Mouse (Mus musculus) granulocyte monocyte progenitor cell, adult 5-6 weeks (primary cell): Measurements from ENCODE around the gene Gm45062. TPM values are rescaled to one million over a fixed set of nuclear protein-coding genes. Genes with fewer than 3 reads are reported as not detected.

ENCODE experiments used
- ATAC-seq: replicated peaks from 2 replicates; pipeline ENCODE4 v1.8.0; 2016; ENCODE audit warnings: mild to moderate bottlenecking, moderate TSS enrichment, inconsistent platforms; ENCODE audit not compliant: poor library complexity, severe bottlenecking
- total RNA-seq, 2 experiments: library from RNA; stranded (forward) in 1 of 2; stranded (reverse) in 1 of 2; fragments of 200-712, 200-1000 nt in 1 of 2; fragments of >200 nt in 1 of 2; fragmentation: Nextera tagmentation in 1 of 2; gene quantifications; 2 replicates each; pipeline ENCODE4 v1.2.3; 2014 to 2017

The Gm45062 gene
- total RNA-seq, 2 experiments from 2014 or later = 4.2 to 5.5 TPM

GRCm38 (mm10) chr6:8409865-8410264, 150.6 kb downstream of the Gm45062 start:
- no peak for ATAC-seq

- peak; percentile 53 for ATAC-seq
These were observed 153.8 kb downstream of the Gm45062 start for GRCm38 (mm10) chr6:8412845-8413598.

- no peak for ATAC-seq
These were observed 154.8 kb downstream of the Gm45062 start for GRCm38 (mm10) chr6:8414020-8414419.

- ATAC-seq = 0 out of 2 replicates have a peak, but pooled peaks have one; percentile 35
These were observed 156.6 kb downstream of the Gm45062 start for GRCm38 (mm10) chr6:8415823-8416222.

GRCm38 (mm10) chr6:8416802-8417569, 157.7 kb downstream of the Gm45062 start:
- ATAC-seq = no peak

GRCm38 (mm10) chr6:8419485-8420186, 160.4 kb downstream of the Gm45062 start:
- ATAC-seq = no peak

GRCm38 (mm10) chr6:8420187-8420503, 160.9 kb downstream of the Gm45062 start:
- ATAC-seq = no peak

- no peak for ATAC-seq
These were observed 162.2 kb downstream of the Gm45062 start for GRCm38 (mm10) chr6:8421421-8421820.

- no peak for ATAC-seq
These were observed 162.8 kb downstream of the Gm45062 start for GRCm38 (mm10) chr6:8421959-8422581.

GRCm38 (mm10) chr6:8423142-8423541, 163.9 kb downstream of the Gm45062 start:
- ATAC-seq = no peak

GRCm38 (mm10) chr6:8427692-8428091, 168.4 kb downstream of the Gm45062 start:
- ATAC-seq = peak; percentile 53; the same call in 1 of the 2 replicates

- no peak for ATAC-seq
These were observed 171.5 kb downstream of the Gm45062 start for GRCm38 (mm10) chr6:8430610-8431234.

GRCm38 (mm10) chr6:8433179-8433578, 173.9 kb downstream of the Gm45062 start:
- no peak for ATAC-seq

- ATAC-seq = no peak
These were observed 178.7 kb downstream of the Gm45062 start for GRCm38 (mm10) chr6:8437937-8438336.

- no peak for ATAC-seq
These were observed 182.6 kb downstream of the Gm45062 start for GRCm38 (mm10) chr6:8441814-8442213.

GRCm38 (mm10) chr6:8446786-8447185, 187.5 kb downstream of the Gm45062 start:
- ATAC-seq = no peak

- no peak for ATAC-seq
These were observed 196.3 kb downstream of the Gm45062 start for GRCm38 (mm10) chr6:8455599-8455998.

- ATAC-seq = no peak
These were observed 199.3 kb downstream of the Gm45062 start for GRCm38 (mm10) chr6:8458596-8458995.

GRCm38 (mm10) chr6:8462447-8462846, 203.2 kb downstream of the Gm45062 start:
- no peak for ATAC-seq

GRCm38 (mm10) chr6:8465388-8465787, 206.1 kb downstream of the Gm45062 start:
- ATAC-seq = no peak
